Mouse (Mus musculus): ENCODE data around the gene Hoxa7.

The Hoxa7 gene

DNA sequence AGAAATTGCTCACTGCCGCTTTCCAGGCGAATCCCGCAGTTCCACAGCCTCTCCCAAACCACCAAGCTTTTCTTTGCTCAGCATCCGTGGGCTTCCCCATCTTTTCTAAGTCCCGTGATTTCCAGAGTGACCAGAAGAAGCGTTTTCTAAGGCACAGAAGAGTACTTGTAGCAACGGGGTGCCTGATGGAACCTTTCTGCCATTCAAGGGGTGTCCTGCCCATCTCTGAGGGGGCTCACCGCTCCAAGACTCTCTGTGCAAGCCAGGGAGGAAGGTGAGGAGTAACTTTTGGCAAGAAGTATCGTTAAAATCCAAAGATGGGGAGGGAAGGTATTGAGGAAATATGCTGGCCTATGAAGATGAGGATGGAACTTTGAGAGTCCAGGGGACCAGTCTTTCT lies 43.8 kb downstream of the Hoxa7 start:
- DNase-seq (ENCODE audit: extremely low read depth, low read depth) = no peak

DNA sequence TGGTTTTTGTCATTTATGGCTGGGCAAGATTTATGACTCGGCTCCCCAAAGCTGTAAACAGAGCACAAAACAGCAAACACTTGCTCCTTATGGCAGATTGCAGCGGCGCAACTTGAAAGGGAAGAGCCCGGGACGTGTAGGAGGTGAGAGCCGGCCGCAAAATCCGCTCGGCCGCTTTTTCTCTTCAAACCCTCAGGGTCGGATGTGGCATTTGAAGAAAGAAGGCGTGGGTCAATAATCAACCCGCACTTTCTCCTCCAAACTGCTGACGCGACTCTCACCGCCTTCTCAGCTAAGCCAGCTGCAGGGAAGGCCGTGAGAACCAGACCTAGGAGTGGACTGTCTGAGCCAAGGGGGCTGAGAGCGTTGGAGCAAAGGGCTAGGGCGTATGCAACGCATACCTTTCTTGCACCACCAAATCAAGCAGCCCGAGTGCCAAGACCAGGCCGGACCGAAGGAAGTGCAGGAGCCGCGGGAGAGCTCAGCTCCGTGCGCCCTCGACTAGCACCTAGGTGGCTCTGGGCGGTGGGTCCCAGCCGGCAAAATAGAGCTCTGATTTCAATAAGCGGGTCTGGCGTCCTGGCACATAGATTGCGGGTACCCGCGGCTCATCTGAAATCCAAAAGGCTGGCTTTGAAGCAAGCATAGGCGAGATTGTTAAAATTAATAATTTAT lies 44.5 kb downstream of the Hoxa7 start, which contains the start of gene 5730596B20Rik:
Gene 5730596B20Rik, plus strand, starts transcription at position 438 of the 675 bp plus-strand sequence.
- DNase-seq (ENCODE audit: extremely low read depth, low read depth) = no peak

DNA sequence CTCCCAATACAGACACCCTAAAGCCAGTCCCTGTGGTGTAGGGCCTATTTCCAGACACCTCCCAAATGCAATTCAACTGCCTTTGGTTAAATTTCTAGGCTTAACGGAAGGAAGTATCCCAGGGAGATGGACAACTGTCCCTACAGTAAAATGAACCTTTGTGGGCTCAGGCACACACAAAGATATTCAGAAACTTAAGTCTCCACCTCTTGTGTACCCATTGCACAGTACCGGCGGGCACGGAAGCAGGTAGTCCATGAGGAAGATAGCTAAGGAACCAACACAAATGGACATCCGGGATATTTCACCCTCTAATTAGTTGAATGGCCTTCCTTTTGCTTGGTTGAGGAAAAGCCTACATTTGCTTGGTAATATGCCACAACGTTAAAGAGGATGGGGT lies 45.3 kb downstream of the Hoxa7 start:
- DNase-seq (ENCODE audit: extremely low read depth, low read depth) = no peak

DNA sequence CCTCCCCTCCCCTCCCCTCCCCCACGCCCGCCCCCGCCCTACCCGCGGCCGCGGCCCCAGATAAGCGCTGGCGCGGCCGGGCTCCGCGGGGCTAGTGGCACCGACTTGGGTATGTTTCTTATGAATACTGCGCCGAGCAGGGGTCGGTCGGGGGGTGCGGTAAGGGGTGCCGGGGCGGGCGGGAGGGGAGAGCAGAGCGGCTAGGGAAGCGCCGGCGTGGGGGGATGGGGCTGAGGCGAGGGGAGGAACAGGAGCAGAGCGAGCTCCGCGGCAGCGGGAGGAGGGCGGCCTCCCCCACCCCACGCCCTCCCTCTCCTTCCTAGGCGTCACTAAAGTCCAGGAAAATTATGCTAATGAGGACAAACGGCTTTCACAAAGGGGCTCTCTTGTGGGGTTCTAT lies 45.8 kb downstream of the Hoxa7 start:
- DNase-seq (ENCODE audit: extremely low read depth, low read depth) = no peak

DNA sequence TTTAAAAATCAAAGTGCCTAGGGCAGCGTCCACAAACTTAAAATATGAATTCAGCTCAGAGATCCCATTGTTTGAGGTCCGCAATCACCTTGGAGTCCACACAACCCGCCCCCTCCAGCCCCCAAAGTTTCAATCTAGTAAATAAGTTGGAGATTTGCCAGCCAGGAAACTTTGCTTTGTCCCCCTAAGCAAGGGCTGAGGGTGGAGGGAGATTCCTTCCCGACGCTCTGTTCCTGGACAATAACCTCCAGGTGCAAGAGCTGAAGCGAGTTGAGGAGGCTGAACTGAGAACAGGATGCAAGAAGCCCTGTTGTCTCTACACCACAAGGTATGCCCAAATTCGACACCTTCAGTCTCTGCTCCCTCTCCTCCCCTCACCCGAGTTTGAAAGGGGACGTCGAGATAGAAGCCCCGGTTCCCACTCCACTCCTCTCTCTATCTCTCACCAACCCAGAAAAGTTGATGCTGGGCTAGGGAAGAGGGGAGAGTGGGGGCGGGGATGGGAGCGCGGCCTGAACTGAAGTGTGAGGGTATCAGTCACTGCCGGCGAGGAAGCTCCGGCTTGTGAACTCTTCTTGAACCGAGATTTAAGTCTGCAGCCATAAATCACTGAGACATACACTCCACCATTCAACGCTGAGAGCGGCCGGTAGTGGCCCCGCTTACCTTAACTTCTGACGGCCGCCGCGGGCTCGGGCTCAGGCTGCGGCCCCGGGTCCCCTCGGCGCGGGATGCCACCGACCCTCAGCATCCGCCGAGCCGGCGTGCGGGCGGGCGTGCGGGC lies 46.5 kb downstream of the Hoxa7 start:
- DNase-seq (ENCODE audit: extremely low read depth, low read depth) = no peak

DNA sequence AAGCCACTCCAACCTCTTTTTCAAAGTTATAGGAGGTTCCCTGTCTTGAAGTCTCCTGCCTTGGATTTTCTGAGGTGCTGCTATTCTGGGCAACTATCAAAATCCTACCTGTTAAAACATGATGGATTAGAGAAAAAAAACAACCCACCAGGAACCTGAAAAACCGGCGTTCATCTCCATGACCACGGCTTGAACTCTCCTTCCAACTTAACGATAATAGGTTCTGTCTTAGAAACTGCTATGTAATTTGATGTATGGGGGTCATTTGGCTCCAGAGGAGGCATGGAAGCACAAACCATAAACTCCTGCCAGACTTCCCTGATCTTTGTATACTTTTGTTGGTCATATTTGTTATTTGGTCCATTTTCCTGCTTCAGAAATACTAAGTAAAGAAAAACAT lies 48.0 kb downstream of the Hoxa7 start:
- DNase-seq (ENCODE audit: extremely low read depth, low read depth) = no peak

DNA sequence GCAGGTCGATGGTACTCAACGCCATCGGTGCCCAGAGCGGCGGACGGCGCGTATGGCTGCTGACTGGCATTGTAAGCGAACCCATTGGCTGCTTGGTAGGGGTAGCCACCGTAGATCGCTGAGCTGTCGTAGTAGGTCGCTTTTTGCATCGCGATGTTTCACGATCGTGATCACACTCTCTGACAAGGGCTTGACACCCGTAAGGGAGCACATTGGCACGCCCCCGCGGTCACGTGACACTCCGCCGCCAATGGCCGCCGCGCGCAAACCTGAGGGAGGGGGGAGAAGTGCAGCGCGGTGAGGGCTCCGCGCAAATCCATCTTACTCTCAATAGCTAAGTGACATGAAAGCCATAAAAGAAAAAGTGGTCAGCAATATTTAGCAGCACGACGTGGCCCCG lies 49.2 kb downstream of the Hoxa7 start:
- DNase-seq (ENCODE audit: extremely low read depth, low read depth) = no peak

DNA sequence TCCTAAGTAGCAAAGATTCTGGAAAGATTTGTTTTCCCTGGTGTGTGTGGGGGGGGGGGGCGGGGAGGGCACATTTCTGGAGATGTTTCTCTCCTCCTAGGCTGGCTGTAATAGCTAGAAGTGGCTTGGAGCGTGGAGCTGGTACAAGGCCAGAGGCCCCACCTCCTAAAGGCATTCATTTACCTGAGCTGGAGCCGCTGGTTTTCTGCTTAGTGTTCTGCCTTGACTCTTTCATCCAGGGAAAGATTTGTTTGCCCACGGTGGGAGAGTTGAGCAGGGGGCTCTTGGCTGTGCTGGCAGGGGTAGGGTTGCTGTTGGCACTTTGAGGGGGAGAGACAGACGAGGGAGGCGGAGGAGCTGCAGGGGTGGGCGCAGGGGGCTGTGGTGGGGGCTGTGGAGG lies 49.7 kb downstream of the Hoxa7 start:
- no peak for DNase-seq (ENCODE audit: extremely low read depth, low read depth)

DNA sequence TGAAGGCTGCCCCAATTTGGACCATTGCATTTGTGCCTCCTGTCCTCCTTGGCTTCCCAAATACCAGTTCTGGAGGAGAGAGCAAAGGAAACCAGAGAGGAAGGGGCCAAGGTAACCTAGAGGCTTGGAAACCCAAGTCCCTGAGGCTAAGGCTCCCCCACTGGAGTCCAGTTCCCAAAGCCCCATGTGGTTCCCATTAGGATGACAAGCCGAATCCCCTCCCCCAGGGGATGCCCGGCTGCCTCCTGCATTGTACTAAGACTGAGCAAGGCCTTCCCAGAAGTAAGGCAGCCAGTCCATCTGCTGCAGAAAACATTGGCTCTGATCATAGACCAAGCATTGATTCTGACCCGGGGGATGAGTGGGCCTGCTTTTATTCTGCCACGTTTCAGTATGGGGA lies 50.3 kb downstream of the Hoxa7 start:
- no peak for DNase-seq (ENCODE audit: extremely low read depth, low read depth)

DNA sequence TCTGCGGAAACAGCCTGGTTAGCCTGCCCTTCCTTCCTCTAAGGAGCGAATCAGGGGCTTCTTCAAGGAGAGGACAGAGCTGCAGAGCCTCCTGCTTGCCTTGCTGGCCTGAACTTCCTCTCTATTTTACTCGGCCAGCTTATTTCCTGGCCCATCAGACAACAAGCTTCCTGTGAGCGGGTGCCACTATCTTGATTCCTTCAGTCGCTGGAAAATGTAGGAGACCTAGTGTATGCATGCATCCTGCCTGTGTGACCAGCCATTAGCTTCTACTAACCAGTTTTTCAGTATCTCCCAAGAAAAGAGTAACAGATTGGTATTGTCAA lies 50.8 kb downstream of the Hoxa7 start:
- no peak for DNase-seq (ENCODE audit: extremely low read depth, low read depth)

DNA sequence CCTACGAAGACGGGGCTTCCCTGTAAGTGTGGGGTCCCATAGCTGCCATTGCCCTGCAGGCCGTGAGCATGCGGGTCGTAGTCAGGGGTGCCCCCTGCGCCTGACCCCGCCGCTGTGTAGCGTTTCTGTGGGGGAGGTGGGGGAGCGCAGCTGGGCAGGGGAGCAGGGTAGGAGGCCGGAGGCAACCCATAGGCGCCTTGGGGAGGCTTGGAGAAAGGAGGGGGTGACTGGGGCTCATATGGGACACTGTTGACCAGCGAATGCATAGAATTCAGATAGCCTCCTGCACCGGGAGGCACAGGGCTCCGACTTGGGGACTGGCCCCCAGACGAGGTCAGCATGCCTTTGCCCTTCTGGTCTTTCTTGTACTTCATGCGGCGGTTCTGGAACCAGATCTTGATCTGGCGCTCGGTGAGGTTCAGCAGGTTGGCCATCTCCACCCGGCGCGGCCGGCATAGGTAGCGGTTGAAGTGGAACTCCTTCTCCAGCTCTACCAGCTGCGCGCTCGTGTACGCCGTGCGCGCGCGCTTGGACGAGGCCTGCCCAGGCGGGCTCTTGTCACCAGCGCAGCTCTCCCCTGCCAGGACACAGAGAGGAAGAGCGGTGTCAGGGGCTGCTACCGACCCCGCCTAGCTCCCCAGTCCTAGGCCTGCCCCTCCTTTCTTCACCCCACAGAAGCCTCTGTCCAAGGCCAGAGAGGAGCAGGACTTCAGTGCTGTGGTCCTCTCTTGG lies 51.3 kb downstream of the Hoxa7 start:
- no peak for DNase-seq (ENCODE audit: extremely low read depth, low read depth)

DNA sequence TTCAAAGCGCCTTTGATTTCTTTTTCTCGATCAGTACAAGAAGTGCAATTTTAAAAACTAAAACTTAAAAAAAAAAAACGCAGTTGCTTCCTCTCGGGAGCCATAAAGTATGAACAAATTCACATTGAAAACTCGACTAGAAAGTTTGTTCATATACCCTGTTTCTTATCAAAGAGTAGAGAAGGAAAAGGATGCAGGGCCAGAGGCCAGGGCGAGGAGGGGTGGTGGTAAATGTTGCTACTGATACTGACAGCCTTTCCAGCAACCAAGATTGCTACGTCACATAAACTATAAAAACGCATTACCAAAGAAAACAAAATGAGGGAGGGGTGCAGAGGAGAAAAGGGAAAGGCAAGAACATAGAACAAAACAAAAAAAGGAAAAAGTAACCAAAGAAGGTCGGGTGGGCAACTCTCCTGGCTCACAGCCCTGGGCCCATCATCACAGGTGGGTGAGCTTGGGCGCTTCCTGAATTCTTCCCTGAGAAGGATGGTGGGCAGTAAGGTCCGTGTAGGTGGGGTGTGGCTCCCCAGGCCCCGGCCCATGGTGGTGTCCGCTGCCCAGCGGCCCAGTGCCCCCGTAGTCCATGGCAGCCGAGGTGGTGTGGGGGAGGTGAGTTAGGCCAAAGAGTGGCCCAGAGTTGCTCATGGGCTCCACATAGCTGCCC lies 52.0 kb downstream of the Hoxa7 start:
- no peak for DNase-seq (ENCODE audit: extremely low read depth, low read depth)

DNA sequence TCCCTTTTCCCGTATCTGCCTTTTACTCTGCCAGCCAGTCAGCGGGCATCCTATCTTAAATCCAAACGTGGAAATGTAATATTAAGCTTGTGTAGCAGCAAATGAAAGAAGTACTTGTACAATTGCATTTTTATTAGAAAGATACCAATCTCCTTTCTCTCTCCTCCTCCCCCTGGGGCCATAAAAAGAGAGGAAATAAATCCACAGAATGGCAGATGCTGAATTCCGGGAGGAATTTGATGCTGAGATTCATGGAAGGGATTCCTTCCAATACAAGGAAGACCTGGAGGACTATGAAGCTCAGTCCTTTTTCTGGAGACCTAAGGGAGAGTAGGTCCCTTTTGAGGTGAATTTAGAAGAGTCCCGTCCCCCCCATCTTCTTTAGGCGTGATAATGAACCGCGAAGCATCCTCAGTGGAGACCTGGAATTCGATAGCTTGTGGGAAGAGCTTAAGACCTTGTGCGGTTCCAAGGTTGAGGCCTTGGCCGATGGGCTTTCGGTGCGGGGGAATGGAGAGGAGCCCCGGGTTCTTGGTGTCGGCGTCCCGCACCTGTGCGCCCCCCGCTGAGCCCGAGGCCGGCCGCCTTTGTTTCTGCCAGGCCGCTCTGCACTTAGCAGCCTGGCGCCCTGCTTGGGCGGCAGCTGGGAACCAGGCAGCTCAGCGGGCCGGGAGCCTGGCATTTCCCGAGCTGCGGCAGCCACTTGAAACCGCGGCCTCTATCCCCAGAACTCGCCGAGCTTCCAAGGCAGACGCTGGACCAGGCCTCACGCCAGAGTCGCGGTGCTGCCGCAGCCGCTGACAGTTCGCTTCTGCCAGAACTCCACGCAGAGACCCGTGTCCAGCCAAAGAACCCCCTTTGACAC lies 53.2 kb downstream of the Hoxa7 start:
- no peak for DNase-seq (ENCODE audit: extremely low read depth, low read depth)

DNA sequence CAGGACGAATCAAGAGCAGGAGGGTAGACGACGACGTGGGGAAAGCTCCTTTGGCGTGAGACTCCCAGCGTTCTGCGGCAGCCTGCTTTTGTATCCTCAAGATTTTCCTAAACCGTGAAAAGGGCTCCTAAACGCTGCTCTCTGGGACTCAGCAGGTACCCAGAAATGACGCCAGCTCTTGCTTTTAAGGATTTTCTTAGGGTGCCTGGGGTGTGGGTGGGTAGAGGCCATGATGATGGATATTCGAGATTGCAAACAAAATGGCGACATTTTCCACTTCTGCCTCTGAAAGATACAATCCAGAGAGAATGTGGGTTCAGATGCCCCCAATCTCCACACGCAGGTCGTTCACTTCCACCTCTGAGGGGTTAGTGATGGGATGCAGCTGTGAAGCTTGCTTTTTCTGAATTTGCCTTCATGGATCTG lies 53.9 kb downstream of the Hoxa7 start:
- no peak for DNase-seq (ENCODE audit: extremely low read depth, low read depth)

DNA sequence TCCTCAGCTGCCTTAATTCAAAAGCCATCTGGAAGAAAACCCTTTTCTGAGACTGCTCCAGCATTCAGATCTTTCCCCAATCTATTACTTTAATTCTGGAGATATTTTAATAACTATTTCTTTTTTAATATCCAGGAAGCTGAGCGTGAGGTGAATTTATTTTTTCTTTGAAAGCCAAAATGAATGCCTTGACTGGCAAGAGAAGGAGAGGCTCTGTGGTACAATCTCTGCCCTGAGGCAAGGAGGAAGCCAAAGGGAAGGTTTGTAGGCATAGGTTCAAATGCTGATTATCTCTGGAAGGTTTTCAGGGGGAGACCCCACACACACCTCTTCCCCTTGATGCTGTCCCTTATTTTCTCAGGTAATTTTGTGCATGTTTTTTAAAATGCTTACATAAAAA lies 54.5 kb downstream of the Hoxa7 start:
- DNase-seq (ENCODE audit: extremely low read depth, low read depth) = no peak

DNA sequence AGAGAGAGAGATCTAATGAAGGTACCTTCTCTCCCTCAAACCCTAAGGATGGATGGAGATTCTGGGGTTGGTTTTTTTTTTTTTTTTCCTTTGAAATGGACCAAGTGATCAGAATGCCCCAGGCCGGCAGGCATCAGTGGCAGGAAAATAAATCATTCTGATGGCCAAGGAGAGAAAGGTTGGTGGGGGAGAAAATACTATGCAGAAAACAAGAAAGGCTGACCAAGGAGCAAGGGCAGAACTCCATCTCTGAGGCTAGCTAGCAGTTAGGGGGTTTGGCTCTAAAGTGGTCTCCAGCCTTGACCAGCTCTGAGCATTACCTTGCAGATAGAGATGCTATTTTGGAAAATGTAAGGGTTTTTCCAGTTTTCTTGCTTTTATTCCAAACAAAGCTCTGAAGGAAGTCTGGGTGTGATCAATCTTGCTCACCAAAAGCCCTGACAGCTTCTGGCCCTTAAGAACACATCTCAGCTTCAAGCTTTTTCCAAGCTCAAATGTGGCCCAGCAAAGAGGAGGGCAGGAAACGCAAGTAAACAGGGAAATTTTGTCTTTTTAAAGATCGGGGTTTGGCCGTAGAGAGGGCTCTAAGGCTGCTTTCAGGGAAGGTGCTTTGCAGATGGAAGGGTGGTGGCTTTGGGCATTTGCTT lies 55.1 kb downstream of the Hoxa7 start:
- no peak for DNase-seq (ENCODE audit: extremely low read depth, low read depth)

DNA sequence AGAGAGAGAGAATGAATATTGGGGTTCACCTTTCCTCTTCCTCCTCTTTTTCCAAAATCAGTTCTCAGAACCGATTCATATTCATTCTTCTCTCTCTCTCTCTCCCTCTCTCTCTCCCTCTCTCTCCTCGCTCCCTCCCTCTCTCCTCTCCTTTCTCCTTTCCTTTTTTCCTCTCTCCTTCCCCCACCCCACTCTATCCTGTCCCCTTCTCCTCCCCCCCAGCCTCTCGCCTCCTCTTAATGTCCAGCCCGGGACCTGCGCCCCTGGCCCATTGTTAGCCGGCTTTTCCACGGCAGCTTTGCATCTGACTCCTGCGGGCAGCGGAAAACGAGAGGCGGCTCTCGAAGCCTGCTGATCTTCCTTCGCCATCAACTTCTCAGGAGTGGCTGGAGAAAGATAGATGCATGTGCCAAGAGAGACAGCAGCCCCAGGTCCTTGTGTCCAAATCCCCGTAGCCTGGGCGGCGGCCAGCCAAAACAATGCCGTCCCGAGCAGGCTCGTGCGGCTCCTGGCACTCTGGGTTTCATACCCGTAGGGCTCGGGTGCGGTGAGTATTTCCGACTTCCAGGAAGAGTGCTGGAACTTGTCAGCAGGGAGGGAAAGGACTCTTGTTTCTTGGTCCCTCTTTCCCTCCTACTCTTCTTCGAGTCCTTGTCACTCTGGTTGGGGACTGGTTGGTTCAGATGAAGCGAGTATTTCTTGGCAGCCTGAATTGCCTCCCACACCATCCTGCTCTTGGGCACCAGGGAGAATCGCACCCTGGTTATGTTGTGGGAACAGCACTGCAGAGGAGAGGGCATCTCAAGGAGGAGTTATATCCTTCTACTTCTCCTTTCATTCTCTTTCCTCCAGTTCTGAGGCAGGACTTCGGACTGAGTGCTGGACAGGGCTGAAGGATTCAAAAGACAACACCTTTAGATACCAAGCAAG lies 55.9 kb downstream of the Hoxa7 start:
- DNase-seq (ENCODE audit: extremely low read depth, low read depth) = no peak

DNA sequence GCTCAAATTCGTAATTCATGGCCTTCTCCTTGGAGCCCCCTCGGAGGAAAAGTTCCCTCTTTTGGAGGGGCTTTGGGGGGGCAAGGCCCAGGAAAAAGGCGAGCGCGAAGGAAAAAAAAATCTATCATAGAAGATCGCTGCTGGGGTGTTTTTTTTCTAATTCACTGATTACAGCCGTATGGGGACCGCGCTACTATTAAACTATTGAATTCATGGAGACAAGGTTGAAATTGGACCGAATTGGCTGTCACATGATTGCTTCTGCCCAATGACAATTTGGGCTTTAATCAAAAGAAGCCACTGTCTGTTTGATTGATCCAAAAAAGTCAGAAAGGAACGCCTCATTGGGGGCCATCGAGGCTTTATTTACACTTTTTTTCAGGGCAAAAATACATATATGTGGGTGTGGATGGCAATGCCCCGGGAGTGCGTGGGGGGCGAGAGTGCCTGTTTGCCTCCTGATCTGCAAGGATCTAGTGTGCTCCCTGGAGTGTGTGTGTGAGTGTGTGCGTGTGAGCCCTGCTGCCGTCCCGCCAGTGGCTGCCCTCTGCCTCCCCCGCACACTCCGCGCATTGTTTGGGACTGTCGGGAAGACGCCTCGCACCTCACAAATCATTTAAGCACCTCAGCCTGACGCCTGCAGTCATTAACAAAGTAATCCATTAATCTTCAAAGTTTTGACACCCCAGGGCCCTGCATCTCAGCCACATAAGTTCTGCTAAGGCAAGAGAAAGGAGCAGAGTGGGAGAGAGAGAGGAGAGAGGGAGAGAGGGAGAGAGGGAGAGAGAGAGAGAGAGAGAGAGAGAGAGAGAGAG lies 56.8 kb downstream of the Hoxa7 start, which contains the start of gene Hoxa2:
Gene Hoxa2, minus strand, starts transcription at position 206 of the 815 bp plus-strand sequence.
- DNase-seq (ENCODE audit: extremely low read depth, low read depth) = no peak
